Mouse (Mus musculus) CD4-positive, CD25-positive, alpha-beta regulatory T cell, adult 4 months (primary cell): ENCODE data around the gene Chid1. TPM values are rescaled to one million over a fixed set of nuclear protein-coding genes. Genes with fewer than 3 reads are reported as not detected.

Experiments used
- ATAC-seq: one replicate; pipeline ENCODE4 v1.8.0; 2017
- polyA plus RNA-seq, 2 experiments: library from polyadenylated mRNA; unstranded; fragments of 100-300 nt; shearing (Covaris generic); gene quantifications; one replicate each; pipeline ENCODE4 v1.2.1; 2017

Gene Chid1
- 10 to 100 TPM; 21.9 to 23.4 TPM for polyA plus RNA-seq

DNA sequence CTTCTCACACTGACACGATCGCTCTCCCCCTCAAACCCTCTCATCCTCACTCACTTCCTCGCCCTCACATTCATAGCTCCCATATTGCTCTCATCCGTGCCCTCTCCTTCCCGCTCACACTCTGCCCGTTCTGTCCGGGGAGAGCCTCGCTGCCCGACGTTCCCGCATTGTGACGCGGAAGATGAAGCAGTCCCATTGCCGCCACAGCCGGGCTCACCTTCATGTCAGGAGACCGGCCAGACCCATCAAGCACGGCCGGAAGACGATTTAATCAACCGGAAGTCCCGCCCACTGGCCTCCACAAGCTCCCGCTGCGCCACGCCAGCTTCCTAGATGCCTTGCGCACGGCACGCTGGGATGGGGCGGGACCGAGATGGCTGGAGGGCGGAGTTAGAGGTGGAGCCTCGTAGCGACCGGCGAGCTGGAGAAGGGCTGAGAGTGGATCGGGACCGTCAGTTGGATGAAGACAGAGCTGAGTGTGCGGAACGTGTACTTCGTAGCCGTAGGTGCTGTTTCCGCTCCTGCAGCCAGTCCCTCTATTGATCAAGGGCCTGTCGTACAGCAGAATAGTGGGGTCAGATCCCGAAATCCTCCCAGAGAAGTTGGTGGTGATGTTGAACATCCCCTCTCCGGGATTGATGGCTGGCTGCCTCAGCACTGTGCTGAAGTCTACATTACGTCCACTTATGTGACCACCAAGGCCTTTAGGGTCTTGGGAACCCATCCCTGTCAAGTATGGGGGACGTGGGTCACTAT is at the start of gene Chid1:
Chid1 (minus strand) TSS at position 302 of the 756 bp plus-strand sequence.
- ATAC-seq, result peak; percentile 99

DNA sequence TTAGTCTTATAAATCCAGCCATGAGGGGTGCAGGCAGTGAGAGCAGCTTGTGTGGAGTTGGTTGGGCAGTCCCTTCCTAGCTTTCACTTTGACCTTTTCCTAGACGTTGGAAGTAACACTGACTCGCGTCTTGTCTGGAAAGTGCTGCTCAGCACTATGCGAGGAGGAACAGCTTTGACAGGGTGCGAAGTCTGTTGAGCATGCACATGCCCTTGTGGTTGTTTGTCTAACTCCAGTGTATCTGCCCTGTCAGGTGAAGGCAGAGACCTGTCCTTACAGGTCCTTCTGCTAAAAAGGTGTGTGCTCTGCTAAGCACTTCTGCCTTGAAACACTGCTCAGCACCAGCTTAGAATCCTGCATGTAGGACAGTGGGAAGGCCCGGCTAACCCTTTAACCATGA is 49.2 kb upstream of the Chid1 start:
- ATAC-seq, result no peak

DNA sequence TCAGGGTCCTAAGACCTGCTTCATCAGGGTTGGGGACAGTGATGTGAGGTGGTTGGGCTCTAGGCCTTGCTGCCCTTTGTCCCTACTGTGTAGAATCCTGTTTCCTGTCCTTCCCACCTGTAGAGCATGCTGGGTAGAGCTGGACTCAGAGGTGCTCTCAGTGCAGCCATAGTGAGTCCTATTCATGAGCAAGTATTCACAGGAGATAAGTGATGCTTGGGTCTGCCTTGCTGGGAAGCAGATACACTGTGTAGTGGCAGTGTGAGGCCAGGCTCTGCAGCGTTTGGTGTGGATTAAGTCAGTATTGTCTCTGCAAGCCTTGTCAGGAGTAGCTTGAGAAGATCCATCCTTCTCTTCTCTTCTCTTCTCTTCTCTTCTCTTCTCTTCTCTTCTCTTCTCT is 46.2 kb upstream of the Chid1 start:
- ATAC-seq, result no peak

DNA sequence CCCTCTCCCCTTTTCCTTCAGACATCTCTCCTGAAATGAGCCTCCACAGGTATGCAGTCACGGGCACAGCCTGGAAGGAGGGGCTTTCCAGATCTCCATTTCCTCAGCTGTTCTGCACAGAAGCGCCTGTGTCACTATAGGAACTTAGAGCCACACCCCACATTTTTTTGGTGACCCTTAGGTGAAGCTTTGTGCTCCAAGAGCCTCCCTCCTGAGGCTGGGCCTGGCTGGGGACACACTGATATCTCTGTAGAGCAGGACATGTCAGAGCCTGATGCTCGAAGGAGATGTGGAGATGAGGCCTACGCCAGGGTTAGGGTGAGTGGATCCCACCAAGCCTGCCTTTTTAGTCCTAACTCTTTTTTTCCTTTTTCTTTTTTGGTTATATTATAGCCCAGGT is 45.6 kb upstream of the Chid1 start:
- no peak for ATAC-seq

DNA sequence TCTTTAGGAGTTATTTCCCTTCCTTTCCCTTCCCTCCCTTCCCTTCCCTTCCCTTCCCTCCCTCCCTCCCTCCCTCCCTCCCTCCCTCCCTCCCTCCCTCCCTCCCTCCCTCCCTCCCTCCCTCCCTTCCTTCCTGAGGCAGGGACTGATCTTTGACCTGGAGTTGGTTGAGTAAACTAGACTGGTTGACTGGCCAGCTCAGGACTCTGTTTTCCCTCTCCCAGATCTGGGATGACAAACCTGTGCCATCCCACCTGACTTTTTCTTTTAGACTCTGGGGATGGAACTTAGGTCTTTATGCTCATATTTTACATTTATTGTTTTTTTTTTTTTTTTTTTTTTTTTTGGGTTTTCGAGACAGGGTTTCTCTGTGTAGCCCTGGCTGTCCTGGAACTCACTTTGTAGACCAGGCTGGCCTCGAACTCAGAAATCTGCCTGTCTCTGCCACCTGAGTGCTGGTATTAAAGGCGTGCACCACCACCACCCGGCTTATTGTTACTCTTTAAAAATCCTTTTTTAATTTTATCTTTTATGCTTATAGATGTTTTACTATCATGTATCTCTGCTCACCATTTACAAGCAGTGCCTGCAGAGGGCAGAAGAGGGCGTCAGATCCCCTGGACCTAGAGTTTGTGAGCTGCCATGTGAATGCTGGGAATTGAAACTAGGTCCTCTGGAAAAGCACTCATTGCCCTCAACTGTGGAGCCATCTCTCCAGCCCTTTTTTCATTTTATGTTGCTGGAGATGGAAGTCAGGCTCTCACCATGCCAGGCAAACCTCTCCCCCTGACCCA is 44.6 kb upstream of the Chid1 start:
- ATAC-seq, result no peak

DNA sequence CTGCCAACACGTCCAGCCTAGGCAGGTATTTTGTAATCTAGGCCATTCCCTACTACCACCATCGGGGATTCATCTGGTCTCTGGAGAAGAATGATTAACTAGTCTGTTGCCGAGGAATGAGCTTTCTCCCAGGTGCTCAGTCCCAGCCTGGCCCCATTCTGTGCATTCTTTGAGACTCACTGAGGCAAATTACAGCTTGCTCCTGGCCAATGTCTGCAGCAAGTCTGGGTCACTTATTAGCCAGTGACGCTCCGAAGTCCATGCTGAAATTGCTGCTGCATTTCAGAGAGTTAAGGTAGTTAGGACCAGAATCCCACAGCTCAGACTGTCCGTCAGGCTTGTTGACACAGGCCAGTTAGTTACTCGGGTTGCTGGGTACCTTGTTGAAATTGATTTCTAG is 41.7 kb upstream of the Chid1 start:
- ATAC-seq, result no peak

DNA sequence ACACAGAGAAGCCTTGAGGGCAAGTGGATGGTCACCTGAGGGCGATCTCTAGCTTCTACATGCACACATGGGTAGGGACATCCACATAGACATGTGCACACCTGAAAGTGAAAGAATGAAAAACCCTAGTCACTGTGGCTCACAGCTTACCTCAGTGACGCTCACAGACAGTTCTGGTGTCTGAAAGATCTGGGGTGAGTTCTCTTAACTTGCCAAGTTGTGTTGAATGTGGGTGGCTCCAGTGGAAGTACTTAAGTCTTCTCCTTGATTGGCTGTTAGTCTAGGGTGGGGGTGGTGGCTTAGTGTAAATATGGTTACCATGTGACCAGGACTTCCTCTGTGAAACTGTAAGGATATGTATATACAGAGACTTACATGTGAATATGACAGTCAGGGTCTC is 39.3 kb upstream of the Chid1 start:
- ATAC-seq, result peak; percentile 96

DNA sequence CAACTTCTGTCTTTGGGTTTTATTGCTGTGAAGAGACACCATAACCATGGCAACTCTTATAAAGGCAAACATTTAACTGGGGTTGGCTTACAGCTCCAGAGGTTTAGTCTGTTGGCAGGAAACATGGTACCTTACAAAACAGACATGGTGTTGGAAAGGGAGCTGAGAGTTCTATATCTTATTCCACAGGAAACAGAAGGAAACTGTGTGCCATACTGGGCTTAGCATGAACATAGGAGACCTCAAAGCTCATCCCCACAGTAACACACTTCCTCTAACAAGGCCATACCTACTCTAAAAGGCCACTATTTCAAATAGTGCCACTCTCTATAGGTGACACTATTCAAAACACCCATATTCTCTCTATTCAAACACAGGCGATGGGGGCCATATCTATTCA is 38.9 kb upstream of the Chid1 start:
- peak; percentile 3 for ATAC-seq

DNA sequence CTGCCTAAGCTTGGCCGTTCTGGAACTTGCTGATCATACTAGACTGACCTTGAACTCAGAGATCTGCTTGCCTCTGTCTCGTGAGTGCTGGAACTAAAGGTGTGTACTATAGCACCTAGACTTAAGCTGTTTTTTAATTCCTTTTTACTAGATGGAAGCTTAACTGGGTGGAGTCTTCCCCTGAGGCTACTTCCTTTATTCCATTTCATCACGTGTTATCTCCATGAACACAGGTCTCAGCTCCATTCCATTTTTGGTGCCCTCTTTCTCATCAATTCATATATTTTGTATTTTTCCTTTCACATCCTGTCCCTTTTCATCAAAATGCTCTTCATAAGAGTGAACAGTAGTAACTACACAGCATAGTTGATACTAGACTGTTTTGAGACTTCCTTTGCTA is 38.1 kb upstream of the Chid1 start:
- ATAC-seq, result no peak

DNA sequence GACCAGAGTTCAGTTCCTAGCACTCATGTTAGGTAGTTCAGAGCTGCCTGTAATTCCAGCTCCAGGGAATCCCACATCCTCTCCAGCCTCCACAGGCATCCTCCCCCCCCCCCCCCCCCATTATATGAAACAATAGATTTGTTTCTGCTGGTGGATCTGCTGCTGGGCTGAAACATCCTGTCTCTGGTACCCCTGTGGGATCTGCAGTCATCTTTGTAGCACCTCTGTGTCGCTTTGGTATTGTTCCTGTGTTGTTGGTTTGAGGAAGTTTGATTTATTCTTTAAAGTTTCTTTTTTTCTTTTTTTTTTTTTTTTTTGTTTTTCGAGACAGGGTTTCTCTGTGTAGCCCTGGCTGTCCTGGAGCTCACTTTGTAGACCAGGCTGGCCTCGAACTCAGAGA is 35.8 kb upstream of the Chid1 start:
- no peak for ATAC-seq

DNA sequence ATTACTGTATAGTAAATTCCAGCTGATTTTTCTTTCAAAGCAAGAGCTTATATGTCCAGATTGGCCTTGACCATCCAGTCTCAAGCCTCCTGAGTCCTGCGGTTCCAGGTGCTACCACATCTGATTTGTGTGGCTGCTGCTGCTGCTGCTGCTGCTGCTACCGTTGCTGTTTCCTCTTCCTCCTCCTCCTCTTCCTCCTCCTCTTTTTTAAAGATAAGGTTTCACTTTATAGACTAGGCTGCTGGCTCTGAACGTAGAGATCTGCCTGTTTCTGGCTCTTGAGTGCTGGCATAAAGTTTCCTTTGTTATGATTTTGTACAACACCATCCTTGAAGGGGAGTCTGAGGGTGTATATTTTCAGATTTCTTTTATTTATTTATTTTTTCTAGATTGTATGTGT is 34.4 kb upstream of the Chid1 start:
- no peak for ATAC-seq

DNA sequence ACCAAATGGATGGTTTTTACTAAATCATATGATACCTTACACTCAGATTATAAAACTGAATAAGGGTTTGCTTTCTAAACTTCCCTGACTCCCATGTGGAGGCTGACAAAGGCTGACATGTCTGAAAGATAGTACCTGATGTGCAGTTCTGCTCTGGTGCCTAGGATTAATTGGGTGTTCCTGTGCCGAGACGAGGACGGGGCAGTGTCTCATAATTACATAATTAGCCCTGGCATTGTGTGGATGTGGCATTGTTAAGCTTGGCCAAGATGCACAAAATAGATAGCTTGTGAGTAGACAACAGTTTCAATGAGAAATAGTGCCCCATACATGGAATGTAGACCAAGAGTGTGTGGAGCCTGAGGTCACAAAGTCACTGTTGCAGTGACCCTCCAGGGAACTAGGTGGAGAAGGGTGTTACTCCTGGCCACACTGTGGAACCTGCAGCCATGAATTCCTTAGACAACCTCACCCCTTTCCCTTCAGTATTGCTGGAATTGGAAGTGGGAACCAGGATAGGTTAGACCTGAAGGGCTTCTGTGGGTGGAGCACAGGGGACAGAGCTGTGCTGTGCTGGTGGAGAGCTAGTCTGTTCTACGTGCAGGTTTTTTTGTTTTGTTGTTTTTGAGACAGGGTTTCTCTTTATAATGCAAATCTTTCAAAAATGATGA is 31.1 kb upstream of the Chid1 start:
- no peak for ATAC-seq

DNA sequence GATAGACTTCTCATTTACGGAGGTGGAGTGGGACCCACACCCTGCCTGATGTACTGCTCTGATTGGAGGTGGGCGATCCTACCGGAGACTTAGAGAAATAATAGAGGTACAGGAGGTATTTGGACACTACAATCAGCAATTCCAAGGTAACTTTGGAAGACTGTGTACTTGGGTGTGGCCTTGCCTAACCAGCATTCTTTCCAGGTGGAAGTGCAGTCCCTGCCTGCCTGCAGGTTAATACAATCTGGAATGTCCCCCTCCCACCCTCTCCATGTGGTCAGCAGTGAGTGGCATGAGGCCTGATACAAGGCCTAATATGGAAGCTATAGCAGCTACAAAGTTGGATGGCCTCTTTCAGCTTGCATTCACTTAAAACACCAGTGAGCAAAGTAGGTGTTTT is 30.3 kb upstream of the Chid1 start:
- no peak for ATAC-seq

DNA sequence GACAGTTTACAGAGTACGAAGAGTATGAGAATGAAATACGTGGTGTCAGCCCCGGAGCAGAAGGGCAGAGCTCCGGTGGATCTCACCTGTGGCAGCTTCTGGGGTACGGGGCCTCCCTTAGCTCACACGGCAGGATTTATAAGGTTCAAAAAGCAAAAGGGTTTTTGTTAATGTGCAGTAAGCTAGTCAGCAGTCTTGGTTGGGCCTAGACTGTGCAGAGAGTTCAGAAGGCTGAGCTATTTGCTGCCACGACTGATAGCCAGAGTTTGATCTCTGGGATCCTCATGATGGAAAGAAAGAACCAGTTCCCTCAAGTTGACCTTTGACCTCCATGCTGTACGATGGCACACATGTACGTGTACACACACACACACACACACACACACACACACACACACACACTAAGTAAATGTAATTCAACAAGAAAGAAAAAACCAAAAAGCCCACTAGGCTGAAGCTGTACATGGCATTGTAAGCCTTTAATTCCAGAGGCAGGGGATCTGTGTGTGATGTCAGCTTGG is 29.7 kb upstream of the Chid1 start:
- no peak for ATAC-seq

DNA sequence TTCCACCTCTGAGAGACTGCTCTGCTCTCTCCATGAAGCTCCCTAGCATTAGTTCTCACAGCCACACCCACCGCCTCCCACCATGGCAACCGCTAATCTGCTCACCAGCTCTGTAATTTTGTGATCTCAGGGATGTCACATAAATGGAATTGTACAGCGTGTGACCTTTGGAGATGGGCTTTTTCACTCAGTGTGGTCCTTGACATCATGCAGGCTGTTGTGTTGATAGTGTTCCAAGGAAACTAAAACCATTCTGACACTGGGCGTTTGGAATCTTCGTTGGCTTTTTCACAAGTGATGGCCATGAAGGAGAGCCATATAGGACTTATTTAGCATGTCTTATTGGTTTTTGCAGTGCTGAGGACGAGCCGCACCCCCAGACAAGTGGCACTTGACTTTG is 26.9 kb upstream of the Chid1 start:
- no peak for ATAC-seq

DNA sequence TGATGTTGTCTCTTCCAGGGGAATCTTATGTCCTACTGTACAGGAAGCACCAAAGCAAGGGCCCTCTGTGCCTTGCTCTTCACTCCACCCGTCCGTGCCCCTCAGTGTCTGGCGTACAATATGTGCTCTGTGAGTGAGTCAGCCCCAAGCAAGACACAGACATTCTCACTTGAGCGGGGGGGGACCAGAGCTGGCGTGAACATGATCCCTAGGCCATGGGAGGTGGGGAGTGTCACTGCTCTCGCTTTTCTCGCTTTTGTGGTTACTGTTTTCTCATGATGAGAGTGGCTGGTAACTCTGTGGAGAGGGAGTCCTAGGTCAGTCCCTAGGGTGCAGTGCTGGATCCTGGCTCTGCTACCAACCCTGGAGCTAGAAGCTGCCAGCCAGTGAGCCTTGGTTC is 24.9 kb upstream of the Chid1 start:
- ATAC-seq, result no peak

DNA sequence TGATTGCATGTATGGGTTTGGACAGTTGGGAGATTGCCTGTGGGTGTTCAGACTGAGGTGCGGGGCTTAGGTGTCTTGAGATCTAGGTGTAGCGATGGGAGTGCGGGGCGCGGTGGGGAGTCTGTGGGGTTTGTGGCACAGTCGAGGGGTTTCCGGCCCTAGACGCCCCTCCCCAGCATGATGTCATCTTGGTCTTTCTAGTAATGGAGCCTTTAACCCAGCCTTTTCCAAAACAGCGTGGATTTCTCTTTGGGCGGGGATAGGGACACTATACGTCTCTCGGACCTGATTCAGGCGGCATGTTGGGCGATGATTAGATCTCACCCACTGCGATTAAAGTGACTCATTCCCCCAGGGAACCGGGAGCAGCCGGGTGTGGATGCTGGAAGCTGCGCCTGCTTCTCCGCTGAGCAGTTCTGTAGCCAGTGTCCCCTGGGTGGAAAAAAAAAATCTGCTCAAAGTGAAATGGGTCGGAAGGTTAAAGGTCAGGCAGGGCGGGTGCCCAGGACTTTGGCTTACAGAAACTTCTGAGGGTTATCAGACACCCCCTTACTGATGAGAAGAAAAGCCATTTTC is 23.3 kb upstream of the Chid1 start:
- ATAC-seq, result peak; percentile 51

DNA sequence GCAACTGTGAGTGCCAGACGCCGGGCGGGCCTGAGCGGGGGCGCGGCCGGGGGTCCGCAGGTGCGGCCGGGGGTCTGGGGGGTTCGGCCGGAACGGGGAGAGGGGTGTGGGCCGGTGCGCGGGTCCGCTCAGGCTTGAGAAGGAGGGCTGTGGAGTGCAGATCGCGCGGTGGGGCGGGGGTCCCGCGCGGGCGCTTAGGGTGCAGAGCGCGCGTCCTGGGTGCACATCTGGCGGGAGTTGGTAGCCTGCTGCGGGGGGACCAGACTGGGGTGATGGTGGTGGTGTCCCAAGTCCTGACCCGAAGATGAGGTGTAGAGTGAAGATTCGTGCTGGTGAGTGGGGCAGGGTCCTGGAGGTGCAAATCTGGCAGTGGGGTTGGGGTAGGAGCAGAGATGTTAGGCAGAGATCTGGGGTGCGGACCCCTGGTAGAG is 22.8 kb upstream of the Chid1 start:
- ATAC-seq, result peak; percentile 6

DNA sequence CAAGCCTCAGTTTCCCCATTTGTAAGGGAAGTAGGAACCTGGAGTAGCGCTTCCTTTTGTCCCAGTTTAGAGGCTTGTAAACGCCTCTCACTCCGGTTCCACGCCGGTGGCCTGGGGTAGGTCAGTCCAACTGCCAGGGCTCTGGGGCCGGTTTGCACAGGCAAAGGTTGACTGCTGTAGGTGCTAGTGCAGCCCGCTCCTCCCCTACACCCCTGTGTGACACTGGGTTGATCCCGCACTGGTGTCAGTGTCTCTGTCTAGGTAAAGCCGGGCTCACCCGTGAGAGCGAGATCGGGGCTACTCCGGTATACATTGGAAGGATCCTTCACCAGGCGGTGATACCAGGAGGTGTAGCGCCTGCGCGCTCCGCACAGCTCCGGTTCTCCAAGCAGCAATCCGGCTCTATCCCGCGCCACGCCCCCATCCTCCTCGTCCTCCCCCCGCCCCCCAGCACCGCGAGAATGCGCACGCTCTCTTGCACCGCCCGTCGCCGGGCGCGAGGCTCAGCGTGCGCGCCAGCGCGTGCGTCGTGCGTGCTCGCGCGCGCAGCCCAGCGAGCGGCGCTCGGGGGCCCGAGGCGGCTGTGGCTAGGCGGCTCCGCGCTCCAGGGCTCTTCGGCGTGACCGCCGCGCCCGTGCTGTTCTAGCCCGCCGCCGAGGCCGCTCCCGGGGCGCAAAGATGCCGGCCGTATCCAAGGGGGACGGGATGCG is 22.2 kb upstream of the Chid1 start, which contains the start of gene Ap2a2:
Ap2a2 (plus strand) TSS at position 492 of the 710 bp plus-strand sequence.
- ATAC-seq, result peak; percentile 87

DNA sequence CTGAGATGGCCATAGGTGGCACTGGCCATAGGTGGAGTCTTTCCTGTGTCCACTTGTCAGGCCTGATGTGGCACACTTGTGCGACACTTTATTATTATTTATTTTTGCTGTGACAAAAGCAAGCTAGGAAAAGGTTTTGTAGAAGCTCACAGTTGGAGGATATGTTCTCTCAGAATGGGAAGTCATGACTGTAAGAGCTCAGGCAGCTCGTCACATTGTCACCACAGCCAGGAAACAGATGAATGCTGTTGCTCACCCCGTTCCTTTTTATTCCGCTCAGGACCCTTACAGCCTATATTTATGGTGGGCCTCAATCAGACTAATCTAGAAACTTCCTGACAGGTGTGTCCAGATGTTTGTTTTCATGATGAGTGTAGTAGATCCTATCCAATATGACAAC is 20.8 kb upstream of the Chid1 start:
- ATAC-seq, result no peak

DNA sequence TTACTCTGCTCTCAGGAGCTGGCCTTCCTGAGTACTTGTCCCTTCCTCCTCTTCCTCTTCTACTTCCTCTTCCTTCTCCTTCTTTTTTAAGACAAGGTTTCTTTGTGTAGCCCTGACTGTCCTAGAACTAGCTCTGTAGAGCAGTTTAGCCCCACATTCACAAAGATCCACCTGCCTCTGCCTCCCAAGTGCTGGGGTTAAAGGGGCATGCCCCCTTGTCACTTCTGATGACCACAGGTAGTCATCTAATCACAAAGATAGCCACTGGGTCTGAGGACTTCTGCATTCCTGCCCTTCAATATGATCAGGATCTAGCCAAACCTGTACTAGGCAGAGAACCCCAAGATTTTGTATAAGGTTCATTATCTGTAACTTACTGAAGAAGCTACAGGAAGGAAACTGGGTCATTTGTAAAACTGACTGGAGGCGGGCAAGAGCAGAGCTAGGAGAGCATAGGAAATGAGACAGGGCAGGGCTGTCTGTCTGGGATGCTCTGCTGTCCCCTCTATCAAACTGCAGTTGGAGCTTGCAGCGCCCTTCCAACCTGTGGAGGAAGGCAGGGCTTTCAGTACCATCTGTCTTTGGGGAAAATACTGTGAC is 20.2 kb upstream of the Chid1 start:
- no peak for ATAC-seq

DNA sequence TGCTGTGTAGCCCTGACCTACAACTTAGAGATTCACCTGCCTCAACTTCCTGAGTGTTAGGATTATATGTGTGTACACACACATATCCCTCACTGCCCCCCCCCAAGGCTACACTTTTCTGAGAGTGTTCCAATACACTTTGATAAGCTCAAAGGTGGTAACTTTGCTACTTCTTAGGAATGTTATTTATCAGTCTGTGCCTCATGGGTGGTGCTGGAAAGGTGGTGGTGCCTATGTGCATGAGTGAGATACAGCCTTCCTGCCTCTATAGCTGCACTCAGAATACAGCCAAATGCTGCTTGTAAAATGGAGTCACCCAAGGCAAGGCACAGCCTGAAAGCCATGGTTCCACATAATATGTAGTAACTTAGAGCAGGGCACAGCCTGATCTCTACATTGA is 19.3 kb upstream of the Chid1 start:
- no peak for ATAC-seq
